Comparison of ENCODE assay signal across 8 mouse cellular contexts in the genomic region with DNA sequence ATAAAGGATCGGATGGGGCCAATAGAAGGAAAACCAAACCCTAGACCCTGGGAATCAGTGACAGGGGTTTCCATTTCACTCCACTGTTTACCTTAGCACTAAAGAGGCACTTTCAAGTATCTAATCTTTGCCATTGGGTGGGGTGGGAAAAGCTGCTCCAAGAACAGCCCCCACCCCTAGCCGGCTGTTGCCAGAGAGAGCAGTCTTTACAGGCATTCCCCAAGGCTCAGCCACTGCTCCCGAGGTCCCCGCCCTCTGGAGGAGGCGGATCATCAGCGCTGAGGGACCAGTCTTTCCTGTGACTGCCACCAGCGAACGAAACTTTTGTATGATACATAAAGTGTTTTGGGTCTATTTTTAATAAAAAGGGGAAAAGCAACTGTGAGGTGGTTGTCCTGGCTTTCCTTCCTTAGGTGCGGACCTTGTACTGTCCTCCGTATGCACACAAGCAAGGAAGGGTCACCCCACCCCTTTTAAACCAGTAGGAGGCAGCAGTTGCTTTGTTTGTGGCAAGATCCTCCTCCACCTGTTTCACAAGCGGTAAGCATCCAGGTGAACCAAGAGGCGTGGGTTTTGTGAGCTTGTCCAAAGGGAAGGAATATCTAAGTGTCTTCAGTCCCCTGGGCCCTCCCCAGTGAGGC. TPM values are rescaled to one million over a fixed set of nuclear protein-coding genes. Genes with fewer than 3 reads are reported as not detected.
DNase-seq lines count a peak whose midpoint lies in the region; ATAC-seq lines count a peak whose summit lies in the region.

No protein-coding gene starts in this region.

- peaks cover 25% of the 10 kb centered on the region for H3K36me3 ChIP-seq in heart, embryonic 10.5 days
- peaks cover 23% of the 10 kb centered on the region for H3K36me3 ChIP-seq in limb, embryonic 12.5 days
- no peaks in the 10 kb centered on the region for H3K36me3 ChIP-seq in midbrain, embryonic 15.5 days (replicated peaks)

- H3K27ac ChIP-seq in heart, embryonic 10.5 days = peak overlapping the region; percentile 84
- peak overlapping the region; percentile 79 for H3K27ac ChIP-seq in limb, embryonic 12.5 days
- H3K27ac ChIP-seq in midbrain, embryonic 15.5 days = no peak overlapping the region

- ATAC-seq in limb, embryonic 12.5 days (ENCODE audit: insufficient number of reproducible peaks, insufficient read depth, low FRiP score, low TSS enrichment, low read depth) = no peak
- no peak for ATAC-seq in midbrain, embryonic 15.5 days (replicated peaks)

- no peaks in the 10 kb centered on the region for H3K27me3 ChIP-seq in heart, embryonic 10.5 days (ENCODE audit: insufficient read depth, poor library complexity, severe bottlenecking)
- no peaks in the 10 kb centered on the region for H3K27me3 ChIP-seq in limb, embryonic 12.5 days
- H3K27me3 ChIP-seq in midbrain, embryonic 15.5 days (replicated peaks) = no peaks in the 10 kb centered on the region

- WGBS in heart, embryonic 10.5 days = 2% methylated on average over 12 of the region's 12 CpGs
- 1% methylated on average over 12 of the region's 12 CpGs for WGBS in limb, embryonic 12.5 days
- WGBS in midbrain, embryonic 15.5 days = 4% methylated on average over 12 of the region's 12 CpGs

- peaks cover 88% of the 10 kb centered on the region for H3K4me1 ChIP-seq in heart, embryonic 10.5 days
- H3K4me1 ChIP-seq in limb, embryonic 12.5 days (replicated peaks) = peaks cover 84% of the 10 kb centered on the region
- H3K4me1 ChIP-seq in midbrain, embryonic 15.5 days = peaks cover 83% of the 10 kb centered on the region

- DNase-seq in heart, embryonic 10.5 days (ENCODE audit: low spot score) = peak; percentile 88
- no peak for DNase-seq in heart, adult 9 months (ENCODE audit: low spot score in 2 of 2)
- peak; percentile 52 to 68 for DNase-seq in cerebellum, postnatal 14 days
- peak; percentile 51 for DNase-seq in heart, postnatal 4 days
- no peak for DNase-seq in frontal cortex, postnatal 10 days (ENCODE audit: low spot score in 2 of 2)
- DNase-seq in right cerebral cortex, postnatal 36 days (ENCODE audit: low spot score in 2 of 2) = no peak

- no peaks in the 10 kb centered on the region for H3K9me3 ChIP-seq in heart, embryonic 10.5 days
- no peaks in the 10 kb centered on the region for H3K9me3 ChIP-seq in limb, embryonic 12.5 days
- H3K9me3 ChIP-seq in midbrain, embryonic 15.5 days = no peaks in the 10 kb centered on the region

- H3K9ac ChIP-seq in limb, embryonic 12.5 days (replicated peaks) = no peak overlapping the region
- no peak overlapping the region for H3K9ac ChIP-seq in midbrain, embryonic 15.5 days

- H3K4me2 ChIP-seq in limb, embryonic 12.5 days = peak overlapping the region; percentile 48
- H3K4me2 ChIP-seq in midbrain, embryonic 15.5 days = peak overlapping the region; percentile 78

- H3K4me3 ChIP-seq in heart, embryonic 10.5 days = peak overlapping the region; percentile 40
- peak overlapping the region; percentile 13; the same call in 1 of the 2 replicates for H3K4me3 ChIP-seq in limb, embryonic 12.5 days (replicated peaks)
- H3K4me3 ChIP-seq in midbrain, embryonic 15.5 days = no peak overlapping the region

RNA-seq across cellular contexts. Expression of a gene that starts 4.5 kb away (rescaled TPM):
- polyA plus RNA-seq in heart, embryonic 10.5 days (2016; fragmentation: Nextera tagmentation; extraction: Ambion mirVana) = 6.4 and 6.8 TPM in 2 replicates
- total RNA-seq in heart, postnatal 4 days (2021) = under 1 TPM; 0.77 to 0.88 TPM
- 13.9 and 14.1 TPM in 2 replicates for polyA plus RNA-seq in limb, embryonic 12.5 days (2016; fragmentation: Nextera tagmentation; extraction: Ambion mirVana)
- polyA plus RNA-seq in midbrain, embryonic 15.5 days (2015; fragmentation: Nextera tagmentation; extraction: Ambion mirVana) = 27.5 and 28.0 TPM in 2 replicates

RNA-seq across cellular contexts. Expression of a gene that starts 5.1 kb away (rescaled TPM):
- 6.9 and 7.3 TPM in 2 replicates for polyA plus RNA-seq in heart, embryonic 10.5 days (2016; fragmentation: Nextera tagmentation; extraction: Ambion mirVana)
- 1 to 10 TPM; 8.6 to 9.4 TPM for total RNA-seq in heart, postnatal 4 days (2021)
- 10.4 and 14.8 TPM in 2 replicates for polyA plus RNA-seq in limb, embryonic 12.5 days (2016; fragmentation: Nextera tagmentation; extraction: Ambion mirVana)
- 3.6 and 4.6 TPM in 2 replicates for polyA plus RNA-seq in midbrain, embryonic 15.5 days (2015; fragmentation: Nextera tagmentation; extraction: Ambion mirVana)

RNA-seq across cellular contexts. Expression of a gene that starts 11.2 kb away (rescaled TPM):
- polyA plus RNA-seq in heart, embryonic 10.5 days (2016; fragmentation: Nextera tagmentation; extraction: Ambion mirVana) = 30.0 and 42.1 TPM in 2 replicates
- 1 to 10 TPM; 7.4 to 7.9 TPM for total RNA-seq in heart, postnatal 4 days (2021)
- polyA plus RNA-seq in limb, embryonic 12.5 days (2016; fragmentation: Nextera tagmentation; extraction: Ambion mirVana) = 42.8 and 47.1 TPM in 2 replicates
- 24.4 and 25.2 TPM in 2 replicates for polyA plus RNA-seq in midbrain, embryonic 15.5 days (2015; fragmentation: Nextera tagmentation; extraction: Ambion mirVana)

RNA-seq across cellular contexts. Expression of a gene that starts 23.4 kb away (rescaled TPM):
- 33.3 and 33.4 TPM in 2 replicates for polyA plus RNA-seq in heart, embryonic 10.5 days (2016; fragmentation: Nextera tagmentation; extraction: Ambion mirVana)
- total RNA-seq in heart, postnatal 4 days (2021) = 10 to 100 TPM; 73.9 to 74.2 TPM
- 32.0 and 38.3 TPM in 2 replicates for polyA plus RNA-seq in limb, embryonic 12.5 days (2016; fragmentation: Nextera tagmentation; extraction: Ambion mirVana)
- polyA plus RNA-seq in midbrain, embryonic 15.5 days (2015; fragmentation: Nextera tagmentation; extraction: Ambion mirVana) = 19.0 and 19.9 TPM in 2 replicates

RNA-seq across cellular contexts. Expression of a gene that starts 36.9 kb away (rescaled TPM):
- polyA plus RNA-seq in heart, embryonic 10.5 days (2016; fragmentation: Nextera tagmentation; extraction: Ambion mirVana) = 22.0 and 28.5 TPM in 2 replicates
- 10 to 100 TPM; 27.2 to 30.0 TPM for total RNA-seq in heart, postnatal 4 days (2021)
- polyA plus RNA-seq in limb, embryonic 12.5 days (2016; fragmentation: Nextera tagmentation; extraction: Ambion mirVana) = 11.5 and 14.3 TPM in 2 replicates
- 32.9 and 37.0 TPM in 2 replicates for polyA plus RNA-seq in midbrain, embryonic 15.5 days (2015; fragmentation: Nextera tagmentation; extraction: Ambion mirVana)

Comparison
In these comparisons a context has a peak if more than half of its experiments do, and no peak if none do; other contexts are left out.
1. DNase-seq: peak in heart, embryonic 10.5 days (single experiment), cerebellum, postnatal 14 days (2 of 2) and heart, postnatal 4 days (single experiment); none in heart, adult 9 months (0 of 2), frontal cortex, postnatal 10 days (0 of 2) and right cerebral cortex, postnatal 36 days (0 of 2).